Mouse (Mus musculus) forebrain, embryonic 14.5 days (tissue): ENCODE measurements around the gene Spcs3. TPM values are rescaled to one million over a fixed set of nuclear protein-coding genes. Genes with fewer than 3 reads are reported as not detected.

ENCODE experiments used
- ATAC-seq: fragments of 200-750 bp; cut with Nextera tagmentation; 2 replicates; pipeline ENCODE4 v1.8.0; 2017; ENCODE audit warnings: mild to moderate bottlenecking, moderate library complexity
- DNase-seq: peaks from one replicate; pipeline ENCODE4 v3.0.0-alpha.2; 2015; ENCODE audit warnings: low spot score
- H3K27ac ChIP-seq: fragments of 300-500 bp; sonication (generic); 2 replicates; pipeline ENCODE4 v1.5.1; 2014; ENCODE audit warnings: low read depth, mild to moderate bottlenecking, control low read depth, low read length, moderate library complexity
- H3K27me3 ChIP-seq: fragments of 300-500 bp; sonication (generic); replicated peaks from 2 replicates; pipeline ENCODE4 v1.6.1; 2014; ENCODE audit warnings: low read length, control low read depth, mixed read lengths; ENCODE audit not compliant: control insufficient read depth, insufficient read depth
- H3K36me3 ChIP-seq: fragments of 300-500 bp; sonication (generic); 2 replicates; pipeline ENCODE4 v1.6.1; 2014; ENCODE audit warnings: low read length, control low read depth; ENCODE audit not compliant: control insufficient read depth, insufficient read depth
- H3K4me1 ChIP-seq: fragments of 300-500 bp; sonication (generic); 2 replicates; pipeline ENCODE4 v1.6.1; 2014; ENCODE audit warnings: antibody characterized with exemption, low read length, control low read depth; ENCODE audit not compliant: control insufficient read depth, insufficient read depth
- H3K4me2 ChIP-seq: fragments of 300-500 bp; sonication (generic); 2 replicates; pipeline ENCODE4 v1.6.1; 2014; ENCODE audit warnings: mild to moderate bottlenecking, control low read depth, low read length
- H3K4me3 ChIP-seq: fragments of 300-500 bp; sonication (generic); 2 replicates; pipeline ENCODE4 v1.5.1; 2014; ENCODE audit warnings: low read depth, low read length, control low read depth
- H3K9ac ChIP-seq: fragments of 300-500 bp; sonication (generic); 2 replicates; pipeline ENCODE4 v1.6.1; 2014; ENCODE audit warnings: mild to moderate bottlenecking, low read length, control low read depth, moderate library complexity
- H3K9me3 ChIP-seq: fragments of 300-500 bp; sonication (generic); replicated peaks from 2 replicates; pipeline ENCODE4 v1.6.1; 2016; ENCODE audit warnings: low read length, control low read depth, mixed read lengths; ENCODE audit not compliant: control insufficient read depth
- WGBS: fragments of 180-500 bp; shearing (Covaris S2); extraction: QIAGEN DNeasy Blood & Tissue Kit; methylation state at CpG from one replicate; pipeline ENCODE4 v1.1.7; 2014; 5-methylcytosine and 5-hydroxymethylcytosine counted together
- polyA plus RNA-seq: library from polyadenylated mRNA; unstranded; fragments of >200 nt; fragmentation: Nextera tagmentation; extraction: Ambion mirVana; gene quantifications from 2 replicates; pipeline ENCODE4 v1.2.1, GENCODE M21; 2014

Spcs3 gene
- 60.8 and 66.8 TPM in 2 replicates for polyA plus RNA-seq

- Histone ChIP-seq H3K4me2 (peak within 1 kb of the TSS; percentile 67), H3K9me3 (no peaks in the 10 kb centered on the region), H3K4me1 (peaks cover 15% of the 10 kb centered on the region; the same call in 1 of the 2 replicates), H3K9ac (peak within 1 kb of the TSS; percentile 89), H3K27ac (peak within 1 kb of the TSS; percentile 75; the same call in 1 of the 2 replicates), H3K27me3 (no peaks in the 10 kb centered on the region), H3K4me3 (peak within 1 kb of the TSS; percentile 93), H3K36me3 (peaks cover 6% of the 10 kb centered on the region; the same call in 1 of the 2 replicates)
- ATAC-seq: peak; percentile 95
- under 1% methylated on average over 80 of the region's 89 CpGs for WGBS
- peak; percentile 98 for DNase-seq
Measured at GRCm38 (mm10) chr8:54529382-54530296, at the start of gene Spcs3, which contains the start of gene Asb5. Gene Spcs3, minus strand, starts transcription at chr8:54529998. Gene Asb5, plus strand, starts transcription at chr8:54529580.

- Histone ChIP-seq H3K9ac (no peak overlapping the region), H3K4me2 (no peak overlapping the region), H3K9me3 (no peaks in the 10 kb centered on the region), H3K36me3 (no peaks in the 10 kb centered on the region), H3K27ac (no peak overlapping the region), H3K4me1 (no peaks in the 10 kb centered on the region), H3K4me3 (no peak overlapping the region), H3K27me3 (no peaks in the 10 kb centered on the region)
- DNase-seq (no peak), ATAC-seq (no peak)
- WGBS: 80% methylated on average over 15 of the region's 15 CpGs
Measured at GRCm38 (mm10) chr8:54570618-54571609, 41.1 kb upstream of the Spcs3 start.

GRCm38 (mm10) chr8:54567168-54567567 lies 37.4 kb upstream of the Spcs3 start:
- H3K4me1 ChIP-seq: no peaks in the 10 kb centered on the region
- H3K36me3 ChIP-seq: no peaks in the 10 kb centered on the region
- H3K27me3 ChIP-seq: no peaks in the 10 kb centered on the region
- H3K27ac ChIP-seq: no peak overlapping the region
- no peaks in the 10 kb centered on the region for H3K9me3 ChIP-seq
- DNase-seq (peak; percentile 24), ATAC-seq (no peak)
- 63% methylated on average over 2 of the region's 2 CpGs for WGBS
- no peak overlapping the region for H3K4me3 ChIP-seq
- H3K4me2 ChIP-seq: no peak overlapping the region
- H3K9ac ChIP-seq: no peak overlapping the region

DNA sequence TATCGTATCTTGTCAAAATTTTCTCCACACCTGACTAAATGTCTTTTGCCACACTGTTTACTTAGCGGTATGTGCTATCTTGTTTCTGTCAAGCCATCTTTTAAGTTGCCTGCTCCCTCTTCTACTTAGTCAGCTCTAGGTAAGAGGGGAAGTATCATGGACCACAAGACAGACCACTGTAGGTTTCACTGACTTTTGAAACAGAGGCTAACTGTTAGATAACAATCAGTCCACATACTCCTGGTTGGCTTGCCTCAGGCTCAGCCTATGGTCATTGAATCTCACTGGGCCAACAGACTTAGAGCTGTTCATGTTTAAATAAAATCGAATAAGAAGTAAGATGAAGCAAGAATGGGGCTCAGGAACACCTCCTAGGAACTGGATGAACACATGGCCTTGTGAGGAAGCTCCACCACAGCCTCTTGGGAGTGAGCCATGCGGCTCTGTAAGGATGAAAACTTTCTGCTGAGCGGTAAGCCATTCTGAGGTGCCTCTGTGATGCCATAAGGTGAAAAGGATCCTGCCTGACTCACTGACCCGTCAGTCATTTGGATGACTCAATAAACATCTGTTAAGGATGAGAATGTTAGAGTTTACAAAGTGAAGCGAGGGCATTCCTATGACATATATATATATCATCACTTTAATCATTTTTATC lies 35.9 kb upstream of the Spcs3 start:
- Histone ChIP-seq H3K36me3 (no peaks in the 10 kb centered on the region), H3K4me3 (no peak overlapping the region), H3K4me1 (no peaks in the 10 kb centered on the region), H3K27me3 (no peaks in the 10 kb centered on the region), H3K9ac (no peak overlapping the region), H3K27ac (no peak overlapping the region), H3K9me3 (no peaks in the 10 kb centered on the region), H3K4me2 (no peak overlapping the region)
- DNase-seq (no peak), ATAC-seq (no peak)
- 86% methylated on average over 7 of the region's 7 CpGs for WGBS

DNA sequence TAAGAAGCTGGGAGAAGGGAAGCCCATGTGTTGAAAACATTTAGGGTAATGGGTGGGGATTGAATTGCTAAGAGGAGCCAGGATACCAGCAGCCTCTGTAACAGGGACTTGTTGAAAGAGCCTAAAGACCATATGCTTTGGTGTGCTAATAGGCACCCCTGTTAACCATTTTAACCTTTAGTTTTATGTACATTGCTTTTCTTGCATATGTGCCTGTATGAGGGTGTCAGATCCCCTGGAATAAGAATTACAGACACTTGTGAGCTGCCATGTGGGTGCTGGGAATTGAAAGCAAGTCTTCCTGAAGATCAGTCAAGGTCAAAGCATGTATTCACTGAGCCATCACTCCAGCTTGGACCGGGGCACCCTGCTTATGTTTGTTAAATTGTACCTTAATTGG lies 35.4 kb upstream of the Spcs3 start:
- 97% methylated on average over 1 of the region's 1 CpGs for WGBS
- Histone ChIP-seq H3K4me3 (no peak overlapping the region), H3K27ac (no peak overlapping the region), H3K27me3 (no peaks in the 10 kb centered on the region), H3K4me2 (no peak overlapping the region), H3K9me3 (no peaks in the 10 kb centered on the region), H3K9ac (no peak overlapping the region), H3K4me1 (no peaks in the 10 kb centered on the region), H3K36me3 (no peaks in the 10 kb centered on the region)
- no peak for DNase-seq
- no peak for ATAC-seq

- ATAC-seq (no peak), DNase-seq (no peak)
- WGBS: 89% methylated on average over 4 of the region's 4 CpGs
- Histone ChIP-seq H3K27ac (no peak overlapping the region), H3K4me1 (no peaks in the 10 kb centered on the region), H3K4me2 (no peak overlapping the region), H3K27me3 (no peaks in the 10 kb centered on the region), H3K9ac (no peak overlapping the region), H3K36me3 (no peaks in the 10 kb centered on the region), H3K4me3 (no peak overlapping the region), H3K9me3 (no peaks in the 10 kb centered on the region)
Measured at GRCm38 (mm10) chr8:54562137-54562536, 32.3 kb upstream of the Spcs3 start.

DNA sequence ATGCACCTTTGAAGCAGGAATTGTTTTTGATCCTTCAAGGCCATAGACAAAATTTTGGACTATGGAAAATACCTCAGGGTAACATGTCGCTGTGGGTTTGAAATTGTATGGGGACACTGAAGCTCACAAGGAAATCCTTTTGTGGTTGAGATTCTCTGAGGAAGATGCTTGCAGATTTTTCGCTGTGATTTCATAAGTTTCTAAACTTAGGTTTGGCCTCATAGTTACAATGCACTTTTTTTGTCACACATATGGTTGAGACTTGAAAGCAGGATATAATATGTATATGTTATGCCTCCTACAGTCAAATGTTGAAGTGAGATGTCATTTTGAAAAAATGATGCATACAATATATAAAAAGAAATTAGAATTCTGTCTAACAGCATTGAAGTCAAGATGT lies 25.1 kb upstream of the Spcs3 start:
- no peak overlapping the region for H3K4me3 ChIP-seq
- no peaks in the 10 kb centered on the region for H3K9me3 ChIP-seq
- ATAC-seq (no peak), DNase-seq (no peak)
- no peak overlapping the region for H3K27ac ChIP-seq
- H3K4me1 ChIP-seq: no peaks in the 10 kb centered on the region
- no peaks in the 10 kb centered on the region for H3K36me3 ChIP-seq
- 86% methylated on average over 2 of the region's 2 CpGs for WGBS
- H3K9ac ChIP-seq: no peak overlapping the region
- H3K27me3 ChIP-seq: no peaks in the 10 kb centered on the region
- no peak overlapping the region for H3K4me2 ChIP-seq

GRCm38 (mm10) chr8:54550026-54550574 lies 20.3 kb upstream of the Spcs3 start:
- H3K9ac ChIP-seq: no peak overlapping the region
- H3K27ac ChIP-seq: no peak overlapping the region
- H3K27me3 ChIP-seq: no peaks in the 10 kb centered on the region
- H3K4me1 ChIP-seq: no peaks in the 10 kb centered on the region
- WGBS: 96% methylated on average over 12 of the region's 12 CpGs
- H3K36me3 ChIP-seq: no peaks in the 10 kb centered on the region
- H3K9me3 ChIP-seq: no peaks in the 10 kb centered on the region
- no peak for DNase-seq
- no peak overlapping the region for H3K4me2 ChIP-seq
- no peak overlapping the region for H3K4me3 ChIP-seq
- no peak for ATAC-seq
